Mouse (Mus musculus) neural tube, embryonic 13.5 days (tissue): ENCODE results near the gene Gpbp1l1. TPM values are rescaled to one million over a fixed set of nuclear protein-coding genes. Genes with fewer than 3 reads are reported as not detected.
A peak's percentile ranks its signal among the peaks of the same experiment; 100 is the strongest.

Experiments
- ATAC-seq: fragments of 200-750 bp; cut with Nextera tagmentation; 2 replicates; pipeline ENCODE4 v1.8.0; 2017; ENCODE audit warnings: low read depth, mild to moderate bottlenecking, moderate TSS enrichment, moderate library complexity
- H3K27ac ChIP-seq: fragments of 300-500 bp; sonication (generic); replicated peaks from 2 replicates; pipeline ENCODE4 v1.5.1; 2015; ENCODE audit warnings: moderate library complexity, mild to moderate bottlenecking, inconsistent platforms
- H3K27me3 ChIP-seq: fragments of 300-500 bp; sonication (generic); 2 replicates; pipeline ENCODE4 v1.6.1; 2015; ENCODE audit warnings: mild to moderate bottlenecking, inconsistent platforms
- H3K36me3 ChIP-seq: fragments of 300-500 bp; sonication (generic); 2 replicates; pipeline ENCODE4 v1.6.1; 2015; ENCODE audit warnings: mild to moderate bottlenecking, inconsistent platforms
- H3K4me1 ChIP-seq: fragments of 300-500 bp; sonication (generic); replicated peaks from 2 replicates; pipeline ENCODE4 v1.6.1; 2015; ENCODE audit warnings: inconsistent platforms
- H3K4me2 ChIP-seq: fragments of 300-500 bp; sonication (generic); 2 replicates; pipeline ENCODE4 v1.6.1; 2015; ENCODE audit warnings: inconsistent platforms, mild to moderate bottlenecking, moderate library complexity
- H3K4me3 ChIP-seq: fragments of 300-500 bp; sonication (generic); 2 replicates; pipeline ENCODE4 v1.5.1; 2015; ENCODE audit warnings: mild to moderate bottlenecking, inconsistent platforms
- H3K9ac ChIP-seq: fragments of 300-500 bp; sonication (generic); 2 replicates; pipeline ENCODE4 v1.6.1; 2015; ENCODE audit warnings: moderate library complexity, mild to moderate bottlenecking, inconsistent platforms
- H3K9me3 ChIP-seq: fragments of 300-500 bp; sonication (generic); 2 replicates; pipeline ENCODE4 v1.6.1; 2016; ENCODE audit warnings: inconsistent platforms
- WGBS: fragments of 180-500 bp; shearing (Covaris S2); methylation state at CpG from one replicate; pipeline ENCODE4 v1.1.7; 2015; 5-methylcytosine and 5-hydroxymethylcytosine counted together
- polyA plus RNA-seq: library from polyadenylated mRNA; unstranded; fragments of >200 nt; fragmentation: Nextera tagmentation; extraction: Ambion mirVana; gene quantifications from 2 replicates; pipeline ENCODE4 v1.2.1, GENCODE M21; 2015

The Gpbp1l1 gene
- polyA plus RNA-seq, 1 experiment from 2014 or later = 17.4 TPM

DNA sequence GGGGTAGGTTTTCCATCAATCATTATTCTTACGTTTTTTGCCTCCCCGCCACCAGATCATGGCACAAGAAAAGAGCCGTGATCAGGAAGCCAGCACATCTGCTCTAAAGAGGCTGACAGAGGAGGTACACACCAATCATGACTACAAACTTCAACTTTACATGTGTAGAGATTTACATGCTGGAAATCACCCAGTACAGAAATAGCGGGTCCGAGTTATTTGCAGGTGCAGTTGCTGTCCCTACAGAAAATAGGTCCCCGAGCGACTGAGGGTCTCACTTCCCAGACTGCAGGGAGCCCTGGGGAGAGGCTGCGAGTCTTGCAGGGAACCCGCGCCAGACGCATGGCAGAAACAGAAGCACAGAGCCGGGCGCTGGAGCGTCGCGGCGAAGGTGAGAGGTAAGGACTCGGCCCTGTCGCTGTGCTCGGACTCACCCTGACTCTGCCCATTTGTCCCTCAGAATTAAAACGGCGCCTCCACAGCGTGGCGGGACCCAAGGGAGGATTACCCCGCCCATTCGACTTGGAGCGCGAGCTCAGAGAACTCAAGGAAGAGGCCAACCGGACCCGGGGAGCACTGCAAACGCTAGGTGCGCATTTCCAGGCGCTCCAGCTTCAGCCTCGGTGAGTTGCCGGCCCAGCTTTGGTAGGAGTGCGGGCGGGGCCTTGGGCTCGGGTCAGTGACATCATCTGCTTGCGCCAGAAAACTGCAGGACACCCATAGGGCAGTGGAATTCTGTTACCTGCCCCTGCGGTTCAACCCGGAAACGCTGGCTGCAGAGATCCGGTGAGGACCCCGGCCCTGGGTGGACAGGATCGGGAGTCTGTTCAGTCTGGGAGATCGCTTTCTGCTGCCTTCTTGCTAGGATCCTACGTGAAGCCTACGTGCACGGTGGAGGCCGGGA is 39.8 kb downstream of the Gpbp1l1 start:
- Histone ChIP-seq H3K36me3 (peaks cover 40% of the 10 kb centered on the region), H3K4me1 (peaks cover 27% of the 10 kb centered on the region), H3K4me3 (peak overlapping the region; percentile 66), H3K9ac (peak overlapping the region; percentile 88), H3K27ac (peak overlapping the region; percentile 84), H3K9me3 (no peaks in the 10 kb centered on the region), H3K4me2 (peak overlapping the region; percentile 89), H3K27me3 (no peaks in the 10 kb centered on the region)
- ATAC-seq = peak; percentile 94
- WGBS = under 1% methylated on average over 50 of the region's 50 CpGs

DNA sequence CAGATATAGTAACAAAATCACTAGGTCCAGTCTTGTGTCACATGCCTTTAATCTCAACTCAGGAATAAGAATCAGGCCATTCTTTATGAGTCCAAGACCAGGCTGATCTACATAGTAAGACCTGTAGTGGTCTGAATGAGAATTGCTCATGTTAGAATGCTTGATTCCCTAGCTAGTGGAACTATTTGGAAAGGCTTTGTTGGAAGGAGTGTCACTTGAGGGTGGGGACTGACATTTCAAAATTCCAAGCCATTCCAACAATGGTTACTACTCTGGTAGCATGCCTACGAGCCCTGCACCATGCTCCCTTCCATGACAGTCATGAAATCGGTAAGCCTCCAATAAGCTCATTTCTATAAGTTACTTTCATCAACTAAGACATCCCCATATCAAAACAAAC is 55.2 kb downstream of the Gpbp1l1 start:
- Histone ChIP-seq H3K4me1 (no peaks in the 10 kb centered on the region), H3K9ac (no peak overlapping the region), H3K4me2 (no peak overlapping the region), H3K27ac (no peak overlapping the region), H3K9me3 (no peaks in the 10 kb centered on the region), H3K4me3 (no peak overlapping the region), H3K27me3 (no peaks in the 10 kb centered on the region), H3K36me3 (peaks cover 74% of the 10 kb centered on the region)
- no peak for ATAC-seq
- 97% methylated on average over 2 of the region's 2 CpGs for WGBS

DNA sequence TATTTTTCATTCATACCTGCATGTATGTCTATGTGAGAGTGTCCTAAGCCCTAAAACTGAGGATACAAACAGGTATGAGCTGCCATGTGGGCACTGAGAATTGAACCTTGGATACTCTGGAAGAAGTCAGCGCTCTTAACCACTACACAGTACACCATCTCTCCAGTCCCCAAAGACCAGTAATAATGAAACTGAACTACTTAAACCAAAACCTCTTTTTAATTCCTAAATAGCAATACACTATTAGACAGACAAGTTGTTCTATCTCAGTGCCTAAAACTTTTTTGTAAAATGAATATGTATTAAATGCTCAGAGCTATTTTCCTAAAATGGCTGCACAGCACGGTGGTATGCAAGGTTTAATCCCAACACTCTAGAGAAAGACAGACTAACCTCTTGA is 57.8 kb downstream of the Gpbp1l1 start:
- Histone ChIP-seq H3K4me1 (no peaks in the 10 kb centered on the region), H3K36me3 (peaks cover 72% of the 10 kb centered on the region), H3K9me3 (no peaks in the 10 kb centered on the region), H3K27me3 (no peaks in the 10 kb centered on the region), H3K4me2 (no peak overlapping the region), H3K27ac (no peak overlapping the region), H3K4me3 (no peak overlapping the region), H3K9ac (no peak overlapping the region)
- WGBS = 95% methylated on average over 2 of the region's 2 CpGs
- no peak for ATAC-seq

DNA sequence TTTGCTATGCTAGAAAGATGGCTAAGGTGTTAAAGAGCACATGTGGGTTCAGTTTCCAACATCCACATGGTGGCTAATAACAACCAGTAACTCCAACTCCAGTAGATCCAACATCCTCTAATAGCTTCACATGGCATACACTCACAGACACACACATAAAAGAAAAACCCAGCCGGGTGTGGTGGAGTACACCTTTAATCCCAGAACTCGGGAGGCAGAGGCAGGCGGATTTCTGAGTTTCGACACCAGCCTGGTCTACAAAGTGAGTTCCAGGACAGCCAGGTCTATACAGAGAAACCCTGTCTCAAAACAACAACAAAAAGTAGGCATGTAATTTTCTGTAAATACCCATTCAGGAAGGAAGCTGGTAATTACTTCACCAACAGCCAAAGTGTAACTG is 67.4 kb downstream of the Gpbp1l1 start:
- 91% methylated on average over 4 of the region's 4 CpGs for WGBS
- no peak for ATAC-seq
- H3K27me3 ChIP-seq = no peaks in the 10 kb centered on the region
- no peak overlapping the region for H3K4me3 ChIP-seq
- H3K36me3 ChIP-seq = peaks cover 27% of the 10 kb centered on the region
- H3K4me2 ChIP-seq = no peak overlapping the region
- no peaks in the 10 kb centered on the region for H3K9me3 ChIP-seq
- no peak overlapping the region for H3K9ac ChIP-seq
- H3K4me1 ChIP-seq = peaks cover 26% of the 10 kb centered on the region
- no peak overlapping the region for H3K27ac ChIP-seq

DNA sequence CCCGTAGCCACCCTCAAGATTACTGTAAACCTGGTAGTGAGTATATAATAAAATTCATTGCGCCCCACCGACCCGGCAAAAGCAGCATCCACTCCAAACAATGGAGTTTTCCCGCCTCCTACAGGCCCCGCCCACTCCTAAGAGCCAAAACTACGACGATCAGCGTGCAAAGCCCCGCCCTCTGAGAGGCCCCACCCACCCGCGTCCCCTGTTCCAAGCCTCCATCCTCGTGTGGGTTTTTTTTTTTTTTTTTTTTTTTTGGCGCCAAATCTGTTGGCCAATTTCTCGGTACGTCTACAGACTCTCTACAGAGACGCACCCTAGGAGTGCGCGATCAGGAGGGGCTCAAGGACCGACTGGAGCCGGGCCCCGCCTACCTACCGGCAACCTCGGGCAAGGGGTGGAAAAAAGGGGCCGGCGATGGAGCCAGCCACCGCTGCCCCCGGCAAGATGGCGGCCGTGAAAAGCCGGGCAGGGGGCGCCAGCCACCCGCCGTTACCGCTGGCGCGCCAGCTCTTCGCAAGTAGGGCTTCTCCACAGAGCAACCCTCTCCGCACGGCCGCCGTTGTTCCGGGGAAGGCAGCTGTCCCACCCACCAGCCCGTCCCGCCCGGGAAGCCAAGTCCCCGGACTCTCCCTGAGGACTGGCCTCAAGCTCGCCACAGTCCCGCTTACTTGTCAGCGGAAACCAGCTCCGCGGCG is 69.3 kb downstream of the Gpbp1l1 start:
- Histone ChIP-seq H3K36me3 (peaks cover 12% of the 10 kb centered on the region), H3K4me1 (peaks cover 26% of the 10 kb centered on the region), H3K9ac (peak overlapping the region; percentile 89), H3K4me2 (peak overlapping the region; percentile 78), H3K27ac (peak overlapping the region; percentile 96), H3K9me3 (no peaks in the 10 kb centered on the region), H3K4me3 (peak overlapping the region; percentile 94), H3K27me3 (no peaks in the 10 kb centered on the region)
- peak; percentile 82 for ATAC-seq
- under 1% methylated on average over 53 of the region's 53 CpGs for WGBS

DNA sequence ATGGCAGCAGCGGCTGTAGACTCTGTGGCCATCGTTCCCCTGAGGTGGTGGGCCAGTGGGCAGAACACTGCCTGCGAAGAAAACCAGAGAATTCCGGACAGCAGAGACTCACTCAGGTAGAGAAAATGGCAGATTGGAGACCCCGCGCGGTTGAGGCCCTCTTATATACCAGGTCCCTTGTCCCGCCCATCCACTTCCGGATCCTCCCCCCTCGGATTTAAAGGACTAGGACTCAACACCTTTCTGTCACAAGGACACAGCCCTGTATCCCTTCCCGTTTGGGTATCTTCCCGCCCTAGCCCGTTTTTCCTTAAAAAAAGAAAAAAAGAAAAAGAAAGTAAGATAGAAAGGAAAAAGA is 69.9 kb downstream of the Gpbp1l1 start:
- Histone ChIP-seq H3K27me3 (no peaks in the 10 kb centered on the region), H3K9ac (peak overlapping the region; percentile 89), H3K9me3 (no peaks in the 10 kb centered on the region), H3K27ac (peak overlapping the region; percentile 96), H3K36me3 (peaks cover 12% of the 10 kb centered on the region), H3K4me3 (peak overlapping the region; percentile 94), H3K4me1 (peaks cover 26% of the 10 kb centered on the region), H3K4me2 (peak overlapping the region; percentile 78)
- WGBS = under 1% methylated on average over 13 of the region's 13 CpGs
- ATAC-seq = peak; percentile 95

DNA sequence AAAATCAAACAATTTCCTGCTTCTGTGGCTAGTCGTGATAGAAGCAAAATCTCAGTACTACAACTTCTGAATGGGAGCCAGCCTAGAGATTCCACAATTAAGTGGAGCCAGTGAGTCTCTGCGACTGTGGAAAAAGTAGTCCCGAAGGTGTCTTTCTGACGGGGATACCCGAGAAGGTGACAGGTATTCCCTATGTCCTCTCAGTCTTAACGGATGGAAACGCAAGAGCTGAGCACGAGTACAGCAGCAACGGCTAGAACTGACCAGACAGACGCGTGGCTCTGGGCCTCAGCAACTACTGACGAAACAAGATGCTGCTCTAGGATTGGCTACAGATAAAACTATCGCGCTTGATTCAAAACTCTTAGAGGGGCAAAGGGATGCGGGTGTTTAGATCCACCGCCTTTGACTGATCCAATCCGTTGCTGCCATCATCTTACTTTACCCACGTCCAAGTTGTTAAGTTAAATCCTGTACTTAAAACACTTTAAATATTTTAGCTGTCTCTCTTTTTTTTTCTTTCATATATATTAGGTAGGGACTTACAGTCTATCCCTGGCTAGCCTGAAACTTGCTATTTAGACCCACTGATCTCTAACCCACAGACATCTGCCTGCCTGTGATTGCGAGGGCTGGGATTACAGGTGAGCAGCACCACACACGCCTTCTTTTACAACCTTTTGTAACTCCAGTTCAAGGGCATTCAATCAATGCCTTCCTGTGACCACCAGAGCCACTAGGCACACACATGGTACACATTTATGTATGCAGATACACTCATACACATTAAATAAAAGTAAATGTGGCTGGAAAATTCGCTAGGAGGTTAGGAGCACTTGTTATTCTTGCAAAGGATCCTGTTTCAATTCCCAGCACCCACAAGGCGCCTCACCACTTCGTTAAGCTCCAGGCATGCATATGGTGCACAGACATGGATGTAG is 70.5 kb downstream of the Gpbp1l1 start, which contains the start of gene Nasp:
Gene Nasp (minus strand): TSS at position 220 of the 941 bp plus-strand sequence.
- peak within 1 kb of the TSS; percentile 89 for H3K9ac ChIP-seq
- H3K27ac ChIP-seq = peak within 1 kb of the TSS; percentile 96
- H3K4me2 ChIP-seq = peak within 1 kb of the TSS; percentile 78
- peak; percentile 89 for ATAC-seq
- H3K4me1 ChIP-seq = peaks cover 26% of the 10 kb centered on the region
- H3K36me3 ChIP-seq = peaks cover 10% of the 10 kb centered on the region
- 8% methylated on average over 23 of the region's 23 CpGs for WGBS
- no peaks in the 10 kb centered on the region for H3K9me3 ChIP-seq
- H3K27me3 ChIP-seq = no peaks in the 10 kb centered on the region
- peak within 1 kb of the TSS; percentile 94 for H3K4me3 ChIP-seq

DNA sequence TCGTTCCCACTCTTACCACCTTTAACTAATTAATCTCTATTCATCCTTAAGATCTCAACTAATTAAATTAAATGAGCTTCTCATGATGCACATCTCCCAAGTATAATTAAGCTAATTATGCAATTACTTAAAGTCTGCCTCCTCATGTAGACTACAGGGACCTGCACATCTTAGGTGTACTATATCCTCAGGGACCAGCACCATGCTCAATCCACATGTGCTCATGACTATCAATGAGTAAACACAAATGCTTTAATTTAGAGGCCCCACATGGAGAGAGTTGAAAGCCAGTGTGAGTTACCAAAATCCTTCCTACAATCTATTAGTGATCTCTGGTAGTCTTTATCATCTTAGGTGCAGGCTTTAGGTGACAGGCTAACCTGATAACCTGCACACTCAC is 77.7 kb downstream of the Gpbp1l1 start:
- H3K36me3 ChIP-seq = peaks cover 75% of the 10 kb centered on the region
- H3K4me2 ChIP-seq = no peak overlapping the region
- no peaks in the 10 kb centered on the region for H3K9me3 ChIP-seq
- H3K9ac ChIP-seq = no peak overlapping the region
- H3K27me3 ChIP-seq = no peaks in the 10 kb centered on the region
- WGBS = 86% methylated on average over 1 of the region's 1 CpGs
- H3K4me3 ChIP-seq = no peak overlapping the region
- H3K27ac ChIP-seq = no peak overlapping the region
- no peak for ATAC-seq
- H3K4me1 ChIP-seq = no peaks in the 10 kb centered on the region

DNA sequence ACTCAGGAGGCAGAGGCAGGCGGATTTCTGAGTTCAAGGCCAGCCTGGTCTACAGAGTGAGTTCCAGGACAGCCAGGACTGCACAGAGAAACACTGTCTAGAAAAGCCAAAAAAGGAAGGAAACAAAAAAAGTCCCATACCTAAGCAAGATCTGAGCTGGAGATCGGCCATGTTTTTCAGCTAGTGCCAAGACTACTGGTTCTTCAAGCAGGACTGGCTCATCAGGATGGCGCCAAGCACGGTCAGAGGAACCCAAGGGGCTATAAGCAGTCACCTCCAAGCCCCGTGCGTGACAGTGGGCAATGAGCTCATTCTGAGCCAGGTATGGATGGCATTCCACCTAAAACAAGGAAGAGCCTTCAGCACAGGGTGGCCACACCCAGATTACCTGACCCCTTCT is 81.4 kb downstream of the Gpbp1l1 start:
- Histone ChIP-seq H3K9me3 (no peaks in the 10 kb centered on the region), H3K27me3 (no peaks in the 10 kb centered on the region), H3K4me1 (no peaks in the 10 kb centered on the region), H3K4me3 (no peak overlapping the region), H3K27ac (no peak overlapping the region), H3K9ac (no peak overlapping the region), H3K36me3 (peaks cover 93% of the 10 kb centered on the region), H3K4me2 (no peak overlapping the region)
- 96% methylated on average over 6 of the region's 6 CpGs for WGBS
- no peak for ATAC-seq

DNA sequence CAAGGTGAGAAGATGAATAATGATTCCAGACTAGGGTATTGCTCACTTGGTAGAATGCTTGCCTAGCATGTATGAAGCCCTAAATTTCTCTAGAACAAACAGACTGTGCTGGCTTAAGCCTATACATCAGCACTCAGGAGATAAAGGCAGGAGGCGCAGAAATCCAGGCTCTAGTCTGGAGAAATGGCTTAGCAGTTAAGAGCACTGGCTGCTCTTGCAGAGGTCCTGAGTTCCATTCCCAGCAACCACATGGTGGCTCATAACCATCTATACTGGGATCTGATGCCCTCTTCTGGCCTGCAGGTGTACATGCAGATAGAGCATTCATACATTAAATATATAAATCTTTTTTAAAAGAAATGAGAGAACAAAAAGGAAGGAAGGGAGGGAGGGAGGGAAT is 84.6 kb downstream of the Gpbp1l1 start:
- peaks cover 76% of the 10 kb centered on the region for H3K36me3 ChIP-seq
- no peak for ATAC-seq

More for the DNA sequence above, 84.6 kb downstream of the Gpbp1l1 start:
- Histone ChIP-seq H3K27ac (no peak overlapping the region), H3K4me1 (peaks cover 13% of the 10 kb centered on the region), H3K9me3 (no peaks in the 10 kb centered on the region), H3K27me3 (no peaks in the 10 kb centered on the region), H3K4me3 (no peak overlapping the region), H3K9ac (no peak overlapping the region), H3K4me2 (no peak overlapping the region)
- WGBS = 92% methylated on average over 1 of the region's 1 CpGs
